Mouse (Mus musculus) neural tube, embryonic 13.5 days (tissue): ENCODE data around the gene Triobp. TPM values are rescaled to one million over a fixed set of nuclear protein-coding genes. Genes with fewer than 3 reads are reported as not detected.
"Not testable (repeated sequence)": the region's sequence is repeated elsewhere in the genome, so short reads cannot be mapped to it uniquely, and the experiment has no call there.

Experiments used
- ATAC-seq: fragments of 200-750 bp; cut with Nextera tagmentation; 2 replicates; pipeline ENCODE4 v1.8.0; 2017; ENCODE audit warnings: low read depth, mild to moderate bottlenecking, moderate TSS enrichment, moderate library complexity
- H3K27ac ChIP-seq: fragments of 300-500 bp; sonication (generic); replicated peaks from 2 replicates; pipeline ENCODE4 v1.5.1; 2015; ENCODE audit warnings: moderate library complexity, mild to moderate bottlenecking, inconsistent platforms
- H3K27me3 ChIP-seq: fragments of 300-500 bp; sonication (generic); 2 replicates; pipeline ENCODE4 v1.6.1; 2015; ENCODE audit warnings: mild to moderate bottlenecking, inconsistent platforms
- H3K36me3 ChIP-seq: fragments of 300-500 bp; sonication (generic); 2 replicates; pipeline ENCODE4 v1.6.1; 2015; ENCODE audit warnings: mild to moderate bottlenecking, inconsistent platforms
- H3K4me1 ChIP-seq: fragments of 300-500 bp; sonication (generic); replicated peaks from 2 replicates; pipeline ENCODE4 v1.6.1; 2015; ENCODE audit warnings: inconsistent platforms
- H3K4me2 ChIP-seq: fragments of 300-500 bp; sonication (generic); 2 replicates; pipeline ENCODE4 v1.6.1; 2015; ENCODE audit warnings: inconsistent platforms, mild to moderate bottlenecking, moderate library complexity
- H3K4me3 ChIP-seq: fragments of 300-500 bp; sonication (generic); 2 replicates; pipeline ENCODE4 v1.5.1; 2015; ENCODE audit warnings: mild to moderate bottlenecking, inconsistent platforms
- H3K9ac ChIP-seq: fragments of 300-500 bp; sonication (generic); 2 replicates; pipeline ENCODE4 v1.6.1; 2015; ENCODE audit warnings: moderate library complexity, mild to moderate bottlenecking, inconsistent platforms
- H3K9me3 ChIP-seq: fragments of 300-500 bp; sonication (generic); 2 replicates; pipeline ENCODE4 v1.6.1; 2016; ENCODE audit warnings: inconsistent platforms
- WGBS: fragments of 180-500 bp; shearing (Covaris S2); methylation state at CpG from one replicate; pipeline ENCODE4 v1.1.7; 2015; 5-methylcytosine and 5-hydroxymethylcytosine counted together
- polyA plus RNA-seq: library from polyadenylated mRNA; unstranded; fragments of >200 nt; fragmentation: Nextera tagmentation; extraction: Ambion mirVana; gene quantifications from 2 replicates; pipeline ENCODE4 v1.2.1, GENCODE M21; 2015

Gene Triobp
- polyA plus RNA-seq, 1 experiment from 2014 or later = 33.4 TPM

GRCm38 (mm10) chr15:79027291-79028205, 80.0 kb downstream of the Triobp start:
- ATAC-seq = no peak
- H3K9me3 ChIP-seq = no peaks in the 10 kb centered on the region
- H3K27me3 ChIP-seq = 0 out of 2 replicates have a peak, but pooled peaks cover 3% of the 10 kb centered on the region
- peak overlapping the region; percentile 99 for H3K9ac ChIP-seq
- peak overlapping the region; percentile 91 for H3K4me2 ChIP-seq
- peak overlapping the region; percentile 98 for H3K27ac ChIP-seq
- peaks cover 71% of the 10 kb centered on the region for H3K4me1 ChIP-seq
- 5% methylated on average over 40 of the region's 46 CpGs for whole genome bisulfite sequencing
- H3K4me3 ChIP-seq = peak overlapping the region; percentile 75
- no peaks in the 10 kb centered on the region for H3K36me3 ChIP-seq

GRCm38 (mm10) chr15:79028237-79028738, 80.8 kb downstream of the Triobp start, which contains the start of gene H1f0:
H1f0 (plus strand) TSS chr15:79028450.
- WGBS = under 1% methylated on average over 57 of the region's 58 CpGs
- peak; percentile 76 for ATAC-seq
- H3K9me3 ChIP-seq = no peaks in the 10 kb centered on the region
- no peaks in the 10 kb centered on the region for H3K36me3 ChIP-seq
- H3K4me1 ChIP-seq = peaks cover 67% of the 10 kb centered on the region
- peak within 1 kb of the TSS; percentile 75 for H3K4me3 ChIP-seq
- peak within 1 kb of the TSS; percentile 98 for H3K27ac ChIP-seq
- peak within 1 kb of the TSS; percentile 99 for H3K9ac ChIP-seq
- H3K27me3 ChIP-seq = 0 out of 2 replicates have a peak, but pooled peaks cover 3% of the 10 kb centered on the region
- peak within 1 kb of the TSS; percentile 91 for H3K4me2 ChIP-seq

- Histone ChIP-seq H3K27me3 (no peaks in the 10 kb centered on the region), H3K27ac (peak overlapping the region; percentile 98), H3K9me3 (no peaks in the 10 kb centered on the region), H3K9ac (peak overlapping the region; percentile 99), H3K4me3 (peak overlapping the region; percentile 75), H3K36me3 (no peaks in the 10 kb centered on the region), H3K4me2 (peak overlapping the region; percentile 91), H3K4me1 (peaks cover 67% of the 10 kb centered on the region)
- ATAC-seq = peak; percentile 2; the same call in 1 of the 2 replicates
- 26% methylated on average over 16 of the region's 16 CpGs for WGBS
Measured at GRCm38 (mm10) chr15:79028823-79029484, 81.4 kb downstream of the Triobp start.

GRCm38 (mm10) chr15:79029519-79030241, 82.2 kb downstream of the Triobp start:
- no peaks in the 10 kb centered on the region for H3K36me3 ChIP-seq
- H3K4me2 ChIP-seq = peak overlapping the region; percentile 91
- H3K9ac ChIP-seq = peak overlapping the region; percentile 99
- H3K27me3 ChIP-seq = no peaks in the 10 kb centered on the region
- peak overlapping the region; percentile 75 for H3K4me3 ChIP-seq
- no peaks in the 10 kb centered on the region for H3K9me3 ChIP-seq
- WGBS = 7% methylated on average over 11 of the region's 11 CpGs
- H3K4me1 ChIP-seq = peaks cover 67% of the 10 kb centered on the region
- no peak for ATAC-seq
- peak overlapping the region; percentile 98 for H3K27ac ChIP-seq

GRCm38 (mm10) chr15:79030551-79031435, 83.3 kb downstream of the Triobp start:
- ATAC-seq = peak; percentile 71
- Histone ChIP-seq H3K4me2 (peak overlapping the region; percentile 91), H3K9me3 (no peaks in the 10 kb centered on the region), H3K27ac (peak overlapping the region; percentile 98), H3K36me3 (0 out of 2 replicates have a peak, but pooled peaks cover 4% of the 10 kb centered on the region), H3K9ac (peak overlapping the region; percentile 99), H3K4me3 (peak overlapping the region; percentile 75), H3K4me1 (peaks cover 61% of the 10 kb centered on the region), H3K27me3 (no peaks in the 10 kb centered on the region)
- WGBS = 1% methylated on average over 52 of the region's 52 CpGs

- H3K9ac ChIP-seq, H3K4me3 ChIP-seq, H3K9me3 ChIP-seq, H3K36me3 ChIP-seq, ATAC-seq, H3K27ac ChIP-seq, H3K27me3 ChIP-seq: not testable (repeated sequence)
- H3K4me2 ChIP-seq = peak overlapping the region; percentile 91; the same call in 1 of the 2 replicates
- H3K4me1 ChIP-seq = peaks cover 49% of the 10 kb centered on the region
- WGBS = 76% methylated on average over 5 of the region's 5 CpGs
Measured at GRCm38 (mm10) chr15:79031908-79032307, 84.4 kb downstream of the Triobp start.

- H3K9ac ChIP-seq = peak overlapping the region; percentile 17; the same call in 1 of the 2 replicates
- peaks cover 39% of the 10 kb centered on the region for H3K27me3 ChIP-seq
- H3K27ac ChIP-seq = no peak overlapping the region
- no peaks in the 10 kb centered on the region for H3K9me3 ChIP-seq
- peak overlapping the region; percentile 13 for H3K4me2 ChIP-seq
- H3K4me3 ChIP-seq = no peak overlapping the region
- 0 out of 2 replicates have a peak, but pooled peaks cover 4% of the 10 kb centered on the region for H3K36me3 ChIP-seq
- H3K4me1 ChIP-seq = peaks cover 33% of the 10 kb centered on the region
- no peak for ATAC-seq
- WGBS = 12% methylated on average over 14 of the region's 14 CpGs
Measured at GRCm38 (mm10) chr15:79037913-79038328, 90.4 kb downstream of the Triobp start.

- WGBS = 63% methylated on average over 10 of the region's 10 CpGs
Measured at GRCm38 (mm10) chr15:79038331-79038730, 90.8 kb downstream of the Triobp start.

GRCm38 (mm10) chr15:79038853-79039252, 91.3 kb downstream of the Triobp start:
- peak; percentile 7; the same call in 1 of the 2 replicates for ATAC-seq
- Histone ChIP-seq H3K9ac (no peak overlapping the region), H3K27ac (no peak overlapping the region), H3K36me3 (0 out of 2 replicates have a peak, but pooled peaks cover 4% of the 10 kb centered on the region), H3K4me3 (no peak overlapping the region), H3K4me2 (no peak overlapping the region), H3K4me1 (peaks cover 42% of the 10 kb centered on the region), H3K9me3 (no peaks in the 10 kb centered on the region), H3K27me3 (peaks cover 48% of the 10 kb centered on the region)
- WGBS = 24% methylated on average over 7 of the region's 7 CpGs

More at GRCm38 (mm10) chr15:79038331-79038730, 90.8 kb downstream of the Triobp start:
- Histone ChIP-seq H3K27ac (no peak overlapping the region), H3K4me1 (peaks cover 37% of the 10 kb centered on the region), H3K9ac (peak overlapping the region; percentile 17; the same call in 1 of the 2 replicates), H3K4me2 (peak overlapping the region; percentile 13; the same call in 1 of the 2 replicates), H3K4me3 (no peak overlapping the region), H3K9me3 (no peaks in the 10 kb centered on the region), H3K27me3 (peaks cover 43% of the 10 kb centered on the region), H3K36me3 (0 out of 2 replicates have a peak, but pooled peaks cover 4% of the 10 kb centered on the region)
- no peak for ATAC-seq

GRCm38 (mm10) chr15:79040501-79041416, 93.2 kb downstream of the Triobp start:
- Histone ChIP-seq H3K9me3 (no peaks in the 10 kb centered on the region), H3K9ac (peak overlapping the region; percentile 18; the same call in 1 of the 2 replicates), H3K27ac (no peak overlapping the region), H3K36me3 (no peaks in the 10 kb centered on the region), H3K4me2 (peak overlapping the region; percentile 48), H3K4me1 (peaks cover 53% of the 10 kb centered on the region), H3K4me3 (peak overlapping the region; percentile 22), H3K27me3 (peaks cover 50% of the 10 kb centered on the region)
- no peak for ATAC-seq
- 20% methylated on average over 24 of the region's 24 CpGs for WGBS
